Comparison of ENCODE assay signal across 7 mouse cellular contexts in genomic region chr1:132212218-132212617, GRCm38 (mm10). TPM values are rescaled to one million over a fixed set of nuclear protein-coding genes. Genes with fewer than 3 reads are reported as not detected.
DNase-seq lines count a peak whose midpoint lies in the region; ATAC-seq lines count a peak whose summit lies in the region.

No protein-coding gene starts in this region.

- 7% methylated on average over 20 of the region's 20 CpGs for WGBS in hindbrain, embryonic 16.5 days

- no peaks in the 10 kb centered on the region for H3K36me3 ChIP-seq in hindbrain, embryonic 16.5 days (ENCODE audit: control insufficient read depth, insufficient read depth, low read length)

- H3K27ac ChIP-seq in hindbrain, embryonic 16.5 days (ENCODE audit: low read depth, low read length): no peak overlapping the region

- H3K4me1 ChIP-seq in hindbrain, embryonic 16.5 days (ENCODE audit: control insufficient read depth, insufficient read depth, low read depth, low read length): peaks cover 41% of the 10 kb centered on the region

- H3K9me3 ChIP-seq in hindbrain, embryonic 16.5 days (ENCODE audit: control insufficient read depth, low read length): no peaks in the 10 kb centered on the region

- 0 out of 2 replicates have a peak, but pooled peaks have one; percentile 2 for ATAC-seq in hindbrain, embryonic 16.5 days

- peak; percentile 71 to 89 for DNase-seq in adrenal gland, adult (ENCODE audit: inconsistent age in 2 of 2, low spot score in 1 of 2)
- peak; percentile 72 to 84 for DNase-seq in cerebellum, postnatal 10 days
- peak; percentile 83 to 85 for DNase-seq in frontal cortex, postnatal 14 days (ENCODE audit: low spot score in 2 of 2)
- DNase-seq in left cerebral cortex, adult 11 months (ENCODE audit: low spot score): peak; percentile 78
- peak; percentile 80 for DNase-seq in lung, postnatal 10 days
- DNase-seq in right cerebral cortex, postnatal 14 days: peak; percentile 90

- peak overlapping the region; percentile 28 for H3K4me3 ChIP-seq in hindbrain, embryonic 16.5 days (ENCODE audit: low read length)

- H3K4me2 ChIP-seq in hindbrain, embryonic 16.5 days (ENCODE audit: low read length): peak overlapping the region; percentile 46

- no peaks in the 10 kb centered on the region for H3K27me3 ChIP-seq in hindbrain, embryonic 16.5 days (replicated peaks; ENCODE audit: control insufficient read depth, insufficient read depth, low read length)

- H3K9ac ChIP-seq in hindbrain, embryonic 16.5 days (ENCODE audit: low read depth, low read length): 0 out of 2 replicates have a peak overlapping the region, but pooled peaks have one; percentile 7

RNA-seq across cellular contexts. Expression of gene Gm10188, which starts 17.3 kb away (rescaled TPM):
- not detected in 2 replicates for polyA plus RNA-seq in hindbrain, embryonic 16.5 days (2015; fragmentation: Nextera tagmentation; extraction: Ambion mirVana)

RNA-seq across cellular contexts. Expression of gene AC124108.1, which starts 21.0 kb away (rescaled TPM):
- polyA plus RNA-seq in hindbrain, embryonic 16.5 days (2015; fragmentation: Nextera tagmentation; extraction: Ambion mirVana): 1.8 and 2.3 TPM in 2 replicates

RNA-seq across cellular contexts. Expression of gene Lemd1, which starts 21.0 kb away (rescaled TPM):
- polyA plus RNA-seq in hindbrain, embryonic 16.5 days (2015; fragmentation: Nextera tagmentation; extraction: Ambion mirVana): 11.4 and 14.0 TPM in 2 replicates
